Mouse (Mus musculus) brain, embryonic 14.5 days (tissue): ENCODE data around the gene Ddx6.

Experiments
- CTCF ChIP-seq: fragments of 200-500 bp; IDR thresholded peaks from 2 replicates; pipeline ENCODE4 v1.5.1; 2012; ENCODE audit warnings: inconsistent platforms, mild to moderate bottlenecking, moderate library complexity, borderline replicate concordance; ENCODE audit not compliant: insufficient read depth, insufficient read length; ENCODE audit errors: extremely low read depth
- POLR2A ChIP-seq: fragments of 200-500 bp; IDR thresholded peaks from 2 replicates; pipeline ENCODE4 v1.6.1; 2012; ENCODE audit warnings: mild to moderate bottlenecking, inconsistent platforms, borderline replicate concordance; ENCODE audit not compliant: poor library complexity, insufficient read depth, insufficient read length, severe bottlenecking; ENCODE audit errors: extremely low read depth

GRCm38 (mm10) chr9:44640646-44641357, 36.1 kb downstream of the Ddx6 start:
- no peak for TF ChIP-seq CTCF
- TF ChIP-seq POLR2A: no peak
